In genomic region chr2:80819268-80819667, GRCm38 (mm10) we compare ENCODE assay signal across 22 mouse cellular contexts.
DNase-seq lines count a peak whose midpoint lies in the region; ATAC-seq lines count a peak whose summit lies in the region.
"Had no signal": no experiment of that assay in that cellular context is flagged by ENCODE, and none has a peak within 500 bp of the region (broad histone marks: within the 10 kb centered on the region; RNA-seq: fewer than 3 reads in every experiment).

No protein-coding gene starts in this region.

- ATAC-seq in frontal cortex, adult (ENCODE audit: low TSS enrichment) = peak; percentile 27; the same call in 1 of the 2 replicates
- ATAC-seq: forebrain, embryonic 16.5 days; hindbrain, embryonic 16.5 days; inflammation-experienced regulatory T-cells, adult 6 months; intestine, embryonic 16.5 days; Patski had no signal

- DNase-seq in frontal cortex, adult 2 months (ENCODE audit: extremely low spot score in 1 of 2, low spot score in 1 of 2) = no peak
- peak; percentile 2 for DNase-seq in kidney, postnatal 14 days
- DNase-seq in kidney, postnatal 4 days = no peak
- peak; percentile 16 for DNase-seq in Muller cell, postnatal 12 days (ENCODE audit: inconsistent ontology term)
- DNase-seq in brain, adult 2 months (ENCODE audit: low read depth, low spot score) = peak; percentile 5
- no peak for DNase-seq in thymus, postnatal 0 days (ENCODE audit: low spot score)
- DNase-seq: adrenal gland, adult 2 months; adrenal gland, postnatal 14 days; cerebellum, adult 11-12 months; cerebellum, adult 8-10 months; cerebellum, postnatal 36 days; embryo, embryonic 11 days; gastrocnemius, postnatal 10 days; gastrocnemius, postnatal 36 days; heart, adult 11 months; kidney, adult 18-20 months had no signal

Comparison
In these comparisons a context has a peak if more than half of its experiments do, and no peak if none do; other contexts are left out.
1. DNase-seq: peak in kidney, postnatal 14 days (single experiment), Muller cell, postnatal 12 days (single experiment) and brain, adult 2 months (single experiment); none in frontal cortex, adult 2 months (0 of 2), kidney, postnatal 4 days (0 of 2) and thymus, postnatal 0 days (single experiment).